Mouse (Mus musculus) stomach, postnatal 0 days (tissue): ENCODE results near the gene Tbca.

Experiments used
- CTCF ChIP-seq: IDR thresholded peaks from 2 replicates; pipeline ENCODE4 v1.5.1; 2016; ENCODE audit warnings: antibody characterized with exemption, low read depth, mild to moderate bottlenecking, moderate library complexity
- EP300 ChIP-seq: optimal IDR thresholded peaks from 2 replicates; pipeline ENCODE3; 2016; ENCODE audit warnings: antibody characterized with exemption

GRCm38 (mm10) chr13:94858016-94858575 lies 69.4 kb downstream of the Tbca start:
- no peak for TF ChIP-seq CTCF
- TF ChIP-seq EP300: no peak
